Mouse (Mus musculus) kidney, adult 9 months (tissue): ENCODE data around the gene Usp5.
A peak's percentile ranks its signal among the peaks of the same experiment; 100 is the strongest.

Experiments used
- DNase-seq: peaks from one replicate; pipeline ENCODE4 v3.0.0; 2022

The Usp5 gene

DNA sequence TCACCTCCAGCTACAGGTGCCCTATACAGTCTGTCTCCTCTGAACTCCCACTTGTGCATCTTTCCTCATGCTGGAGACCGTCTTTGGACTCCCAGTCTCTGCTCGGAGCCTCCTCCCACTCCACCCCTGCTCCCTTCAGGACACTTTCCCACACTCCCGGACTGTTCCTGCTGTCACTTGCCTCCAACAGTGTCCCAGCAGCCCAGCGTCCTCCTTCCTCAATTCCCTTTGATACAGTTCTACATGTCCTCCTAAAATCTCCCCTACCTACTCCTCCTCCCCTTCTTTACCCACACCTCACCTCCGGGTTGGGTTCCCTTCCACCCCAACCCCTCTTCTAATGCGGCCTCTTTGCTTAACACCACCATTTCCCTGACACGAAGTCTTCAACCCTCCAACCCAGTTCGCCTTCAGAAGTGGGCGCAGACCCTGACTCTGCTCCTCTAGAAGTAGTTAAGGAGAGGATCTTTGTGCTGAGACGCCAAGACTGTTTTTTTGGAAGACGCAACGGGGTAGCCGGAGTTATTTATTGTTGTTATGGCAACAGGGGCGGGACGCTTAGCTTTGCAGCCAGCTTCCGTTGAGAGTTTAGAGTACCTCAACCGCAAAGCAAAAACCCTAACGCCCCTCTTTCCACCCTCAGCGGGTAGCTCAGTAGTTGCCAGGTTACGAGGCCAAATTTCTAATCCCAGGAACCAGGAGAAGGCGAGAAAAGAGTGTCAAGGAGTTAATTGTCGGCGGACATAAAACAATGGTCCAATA is 49.9 kb downstream of the Usp5 start, which contains the start of gene Lrrc23:
TSS of gene Lrrc23 (minus strand) at position 506 of the 762 bp plus-strand sequence.
- peak; percentile 55 for DNase-seq

DNA sequence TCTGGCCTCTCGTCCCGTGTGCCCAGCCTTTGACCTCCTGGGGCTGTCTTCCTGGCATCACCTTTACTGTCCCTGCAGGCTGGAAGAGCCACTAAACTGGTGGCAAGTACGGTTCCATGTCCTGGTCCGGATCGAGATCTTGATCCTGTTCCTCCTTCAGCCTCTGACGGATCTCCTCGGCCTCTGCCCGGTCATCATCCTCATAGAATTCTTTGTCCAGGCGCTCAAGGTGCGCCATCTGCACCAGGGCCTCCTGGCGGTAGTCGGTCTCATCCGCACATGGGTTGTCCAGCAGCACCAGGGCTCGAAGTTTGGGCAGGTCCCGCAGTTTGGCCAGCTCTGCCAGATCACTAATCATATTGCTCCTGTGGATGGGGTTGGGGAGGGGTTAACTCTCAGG is 58.8 kb downstream of the Usp5 start:
- DNase-seq = no peak

DNA sequence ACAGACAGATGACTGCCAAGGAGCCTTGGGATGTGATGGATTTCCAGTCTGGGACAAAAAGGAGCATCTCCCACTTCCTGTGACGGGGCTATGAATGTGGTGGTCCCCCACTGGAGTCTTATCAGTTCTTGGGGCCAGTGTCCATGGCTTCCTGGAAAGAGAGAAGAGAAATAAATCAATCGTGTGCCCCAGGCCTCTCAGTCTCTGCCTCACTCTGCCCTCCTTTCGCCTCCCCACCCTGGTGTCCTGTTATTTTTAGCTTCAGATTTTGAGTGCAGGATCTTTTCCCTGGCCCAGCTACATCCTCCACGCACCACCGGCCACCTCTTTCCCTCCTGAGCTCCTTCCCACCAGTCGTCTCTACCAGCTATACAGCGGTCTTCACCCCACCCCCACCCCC is 59.3 kb downstream of the Usp5 start:
- DNase-seq = no peak

DNA sequence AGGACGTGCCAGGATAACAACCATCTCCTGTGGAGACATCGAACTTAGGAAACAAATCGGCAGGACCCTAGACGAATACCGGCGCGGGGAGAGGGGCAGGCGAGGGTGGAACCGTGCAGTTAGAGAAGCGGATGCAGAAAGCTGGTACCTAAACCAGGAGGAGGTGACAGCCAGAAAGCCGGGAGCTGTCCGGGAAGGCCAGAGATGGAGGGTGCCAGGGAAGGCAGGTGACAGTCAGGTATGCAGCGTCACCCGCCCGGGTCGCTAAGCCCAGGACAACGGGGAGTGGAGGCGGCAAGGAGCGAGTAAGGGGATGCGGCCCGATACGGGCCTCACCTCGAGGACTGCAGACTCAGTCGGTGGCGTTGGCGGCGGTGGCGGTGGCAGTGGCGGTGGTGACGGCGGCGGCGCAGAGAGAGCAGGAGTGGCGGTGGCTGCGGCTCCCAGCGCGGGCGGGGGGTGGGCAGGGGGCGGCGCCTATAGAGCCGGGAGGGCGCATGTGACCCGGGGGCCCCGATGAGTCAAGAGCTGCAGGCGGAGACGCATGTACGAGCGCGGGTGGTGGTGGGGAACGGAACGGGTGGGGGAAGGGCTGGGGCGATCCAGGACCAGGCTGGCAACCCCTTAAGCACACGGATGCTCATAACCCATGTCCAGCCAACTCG is 60.1 kb downstream of the Usp5 start, which contains the start of gene Eno2:
TSS of gene Eno2 (minus strand) at position 573 of the 665 bp plus-strand sequence.
- no peak for DNase-seq

DNA sequence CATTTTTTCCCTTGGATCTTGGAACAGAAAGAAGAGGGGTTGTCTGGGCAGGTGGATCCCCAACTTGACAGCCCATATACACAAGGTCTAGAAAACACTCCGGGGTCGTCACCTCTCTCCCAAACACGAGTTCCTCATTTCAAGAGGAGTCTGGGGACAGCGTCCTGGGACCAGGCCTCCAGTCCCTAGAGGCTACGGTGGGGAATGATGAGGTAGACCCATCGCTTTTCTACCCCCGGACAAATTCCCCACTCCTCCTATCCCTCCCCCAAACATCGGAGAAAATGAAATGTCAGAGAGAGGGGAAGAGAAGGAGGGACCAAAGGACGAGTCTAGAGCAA is 60.6 kb downstream of the Usp5 start:
- no peak for DNase-seq

DNA sequence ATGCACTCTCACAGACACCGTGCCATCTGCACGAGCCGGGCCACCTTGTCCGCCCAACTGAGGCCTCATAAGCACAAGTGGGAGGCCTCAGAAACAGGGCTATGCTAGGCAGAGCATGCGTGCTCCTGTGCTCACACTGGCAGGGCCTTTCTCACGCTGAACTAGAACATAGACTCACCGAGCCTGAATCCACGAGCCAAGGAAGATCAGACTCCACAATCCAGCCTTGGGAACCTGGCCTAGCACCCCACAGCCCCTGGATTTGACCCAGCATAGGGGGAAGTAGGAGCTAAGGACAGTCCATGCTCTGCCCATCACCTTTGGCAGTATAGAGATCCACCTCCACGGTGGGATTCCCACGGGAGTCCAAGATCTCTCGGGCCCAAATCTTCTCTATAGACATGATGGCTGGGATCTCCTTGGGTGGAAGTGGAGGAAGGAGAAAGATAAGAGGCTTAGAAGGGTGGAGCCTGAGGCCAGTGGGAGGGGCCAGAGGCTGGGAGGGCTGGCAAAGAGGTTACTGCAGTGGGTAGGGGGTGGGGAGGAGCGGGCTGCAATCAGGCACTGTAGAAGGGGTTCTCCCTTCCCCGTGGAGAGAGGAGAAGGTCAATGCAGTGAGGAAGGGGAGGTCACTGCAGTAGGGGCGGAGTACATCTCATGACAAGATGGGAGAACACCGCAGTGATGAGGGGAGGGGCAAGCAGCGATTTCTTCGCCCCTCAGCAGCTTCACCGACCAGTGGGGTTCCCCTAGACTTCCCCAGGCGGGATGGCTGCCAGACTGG is 61.2 kb downstream of the Usp5 start:
- DNase-seq = no peak

DNA sequence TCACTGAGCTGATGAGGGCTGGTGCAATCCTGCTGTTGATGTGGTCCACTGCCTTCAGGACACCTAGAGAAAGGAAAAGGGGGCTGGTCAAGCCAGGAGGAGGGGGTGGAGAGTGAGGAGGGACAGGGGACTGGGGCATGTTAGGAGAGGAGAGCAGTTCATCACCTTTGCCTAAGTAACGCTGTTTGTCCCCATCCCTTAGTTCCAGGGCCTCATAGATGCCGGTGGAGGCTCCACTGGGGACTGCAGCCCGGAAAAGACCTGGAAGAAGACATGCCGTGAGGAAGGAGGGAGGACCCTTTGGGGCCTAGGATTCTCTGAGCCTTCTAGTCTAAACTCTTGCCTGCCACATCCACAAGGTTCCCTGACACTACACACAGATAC is 61.8 kb downstream of the Usp5 start:
- no peak for DNase-seq

DNA sequence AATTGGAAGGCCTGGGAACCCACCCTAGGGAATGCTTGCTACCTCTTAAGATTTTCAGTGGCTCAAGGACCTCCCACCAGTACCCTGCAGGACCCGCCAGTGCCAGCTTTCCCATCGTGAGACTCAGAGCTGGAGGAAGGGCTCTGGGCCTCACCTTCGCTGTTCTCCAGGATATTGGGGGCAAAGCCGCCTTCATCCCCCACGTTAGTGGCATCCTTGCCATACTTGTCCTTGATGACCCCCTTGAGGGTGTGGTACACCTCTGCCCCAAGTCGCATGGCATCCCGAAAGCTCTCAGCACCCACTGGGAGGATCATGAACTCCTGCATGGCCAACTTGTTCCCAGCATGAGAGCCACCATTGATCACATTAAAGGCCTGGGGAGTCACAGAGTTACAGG is 63.3 kb downstream of the Usp5 start:
- DNase-seq = no peak
